Mouse (Mus musculus) embryo, embryonic 11.5 days (tissue): ENCODE measurements at regions not wholly inside any gene's neighbourhood (a gene's known extent, or its start where the extent isn't known, plus 50 kb on each side); places are given as distances from the start of the nearest gene placed in this dataset.
"Not testable (repeated sequence)": the region's sequence is repeated elsewhere in the genome, so short reads cannot be mapped to it uniquely, and the experiment has no call there.

Experiments
- DNase-seq: peaks from one replicate; pipeline ENCODE4 v3.0.0-alpha.2; 2012; ENCODE audit warnings: low read depth, low spot score

DNA sequence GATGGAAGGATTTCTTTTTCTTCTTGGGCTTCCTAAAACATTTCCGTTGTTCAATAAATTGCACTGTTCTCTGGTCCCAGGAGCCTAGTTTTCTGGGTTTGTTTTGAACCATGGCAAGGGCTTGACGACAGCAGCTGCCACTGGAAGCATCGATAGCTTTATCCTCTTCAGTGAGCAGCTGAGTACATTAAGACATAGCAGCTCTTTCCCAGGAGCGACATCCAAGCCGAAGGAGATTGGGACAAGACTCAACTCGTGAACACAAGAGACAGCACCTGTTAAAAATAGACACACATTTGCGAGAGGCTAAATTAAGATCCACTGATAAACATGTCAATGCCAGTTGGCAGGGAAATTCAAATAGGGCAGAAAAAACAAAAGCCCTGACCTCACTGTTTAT is 194.7 kb upstream of the Rhobtb1 start:
- no peak for DNase-seq

DNA sequence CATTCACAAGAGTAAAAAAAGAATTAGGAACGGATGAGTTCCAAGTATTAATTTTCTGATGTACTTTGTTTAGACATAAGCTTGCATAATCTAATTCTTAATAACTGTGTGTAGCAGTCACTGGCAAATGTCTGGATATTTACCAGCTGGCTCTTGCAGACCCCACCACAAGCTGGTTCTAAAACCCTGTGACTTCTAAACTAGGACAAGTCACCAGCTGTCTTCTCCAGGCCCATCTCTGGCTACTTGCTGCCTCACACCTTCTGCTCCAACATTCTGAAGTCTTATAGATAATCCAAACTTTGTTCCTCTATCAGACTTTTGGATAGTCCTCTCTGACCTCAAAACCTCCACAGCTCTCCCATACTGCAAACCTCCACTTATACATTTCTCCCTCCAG is 189.9 kb upstream of the Rhobtb1 start:
- DNase-seq = no peak

DNA sequence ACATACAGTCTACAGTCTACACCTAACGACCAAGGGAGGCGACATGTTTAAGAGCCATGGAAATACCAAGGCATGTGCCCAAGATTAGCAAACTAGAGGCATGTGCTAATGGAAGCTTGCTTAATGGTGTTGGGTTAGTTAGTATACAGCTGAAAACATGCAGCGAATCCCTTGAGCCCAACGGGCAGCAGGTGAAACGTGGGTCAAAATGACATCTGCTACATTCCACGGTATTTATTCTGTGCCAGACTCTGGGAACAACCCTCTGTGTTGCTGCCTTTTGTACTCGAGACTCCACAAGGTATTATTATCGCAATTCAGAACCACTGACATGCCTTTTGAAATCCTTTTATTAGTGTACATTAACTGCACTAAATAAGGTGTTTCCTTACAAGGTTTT is 188.1 kb upstream of the Rhobtb1 start:
- DNase-seq = no peak

DNA sequence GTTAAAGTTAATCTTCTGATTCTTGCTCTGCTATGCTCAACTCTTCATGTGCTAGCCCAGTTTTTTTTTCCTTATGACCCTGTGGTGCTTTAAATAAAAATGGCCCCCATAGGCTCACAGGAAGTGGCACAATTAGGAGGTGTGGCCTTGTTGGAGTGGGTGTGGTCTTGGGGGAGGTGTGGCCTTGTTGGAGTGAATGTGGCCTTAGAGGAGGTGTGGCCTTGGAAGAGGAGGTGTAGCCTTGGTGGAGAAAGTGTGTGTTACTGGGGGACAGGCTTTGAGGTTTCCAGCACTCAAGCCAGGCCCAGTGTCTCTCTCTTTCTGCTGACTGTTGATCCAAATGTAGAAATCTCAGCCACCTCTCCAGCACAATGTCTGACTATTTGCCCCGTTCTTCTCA is 186.0 kb upstream of the Rhobtb1 start:
- no peak for DNase-seq

DNA sequence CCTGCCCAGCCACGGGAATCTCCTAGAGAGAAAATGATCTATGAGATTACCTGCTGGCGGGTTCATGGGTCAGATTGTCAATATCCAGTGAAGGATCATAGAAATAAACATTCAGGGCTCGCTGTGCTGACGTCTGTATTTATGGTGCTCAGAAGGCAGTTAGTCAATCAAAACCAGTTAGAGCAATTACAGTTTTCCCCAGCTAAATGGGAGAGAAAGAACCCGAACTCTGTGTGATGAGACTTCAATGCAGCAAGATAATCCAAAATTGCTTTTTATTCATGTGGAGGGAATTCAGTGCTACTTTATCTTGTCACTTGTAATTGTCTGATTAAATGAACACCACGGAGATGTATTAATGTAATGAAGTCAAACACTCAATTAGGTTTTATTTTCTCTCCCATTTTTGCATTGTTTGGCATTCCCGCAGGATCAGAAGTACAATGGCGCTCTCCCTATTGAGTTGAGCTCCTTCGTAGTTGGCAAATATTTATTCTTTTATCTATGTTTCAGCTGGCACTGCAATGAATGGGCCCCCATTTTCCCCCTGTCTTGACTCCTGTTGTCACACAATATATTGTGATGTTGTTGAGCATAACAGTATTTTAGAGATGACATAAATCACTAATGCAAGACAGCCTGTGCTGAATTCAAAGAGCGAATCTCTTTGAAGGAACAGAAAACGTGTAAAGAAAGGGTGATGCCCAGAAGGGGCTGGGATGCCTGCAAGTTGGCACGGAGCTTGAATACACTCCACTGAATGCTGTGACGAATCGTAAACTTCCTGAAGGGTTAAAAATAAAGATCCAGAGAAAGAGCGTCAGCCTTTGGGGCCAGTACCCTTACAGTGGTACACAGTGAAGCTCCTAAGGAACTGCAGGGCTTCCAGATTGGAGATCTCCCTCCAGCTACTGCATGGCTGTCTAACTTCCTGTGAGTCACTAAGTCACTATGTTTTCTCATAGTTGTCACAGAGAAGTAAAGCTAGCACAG is 183.0 kb upstream of the Rhobtb1 start:
- no peak for DNase-seq

DNA sequence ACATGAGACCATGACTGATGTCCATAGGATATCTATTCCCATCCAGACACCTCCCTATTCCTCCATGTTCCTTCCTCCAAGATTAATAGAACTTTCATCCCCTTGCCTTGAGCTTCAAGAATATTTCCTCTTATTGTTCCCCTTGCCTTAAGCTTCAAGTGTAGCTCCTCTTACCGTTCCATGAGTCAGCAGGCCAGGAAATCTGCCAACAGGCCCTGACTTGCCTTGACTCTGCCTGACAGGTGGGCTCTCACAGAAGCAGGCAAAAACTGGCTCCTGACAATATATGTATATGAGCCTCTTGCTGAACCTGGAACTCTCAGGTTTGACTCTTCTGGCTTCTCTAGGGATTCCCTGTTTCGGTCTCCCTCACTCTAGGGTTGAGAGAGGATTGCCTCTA is 180.7 kb upstream of the Rhobtb1 start:
- DNase-seq = no peak

DNA sequence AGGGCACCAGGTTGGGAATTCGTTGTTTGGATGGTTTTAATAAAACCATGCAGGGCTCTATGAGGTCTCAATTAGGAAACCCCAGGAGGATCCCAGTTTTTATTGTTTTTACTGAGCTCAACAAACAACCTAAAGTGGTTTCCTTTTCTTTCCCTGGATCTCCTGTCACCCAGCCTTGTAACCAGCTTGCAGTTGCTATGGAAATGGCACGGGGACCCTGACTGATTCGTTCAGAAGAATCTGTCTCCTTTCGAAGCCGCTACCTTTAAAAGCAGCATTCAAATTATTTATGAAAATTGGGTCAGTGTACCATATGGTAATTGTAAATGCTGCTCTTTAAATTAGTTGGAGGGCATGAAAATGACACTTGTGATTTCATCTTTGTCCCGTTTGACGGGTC is 176.5 kb upstream of the Rhobtb1 start:
- DNase-seq = no peak

DNA sequence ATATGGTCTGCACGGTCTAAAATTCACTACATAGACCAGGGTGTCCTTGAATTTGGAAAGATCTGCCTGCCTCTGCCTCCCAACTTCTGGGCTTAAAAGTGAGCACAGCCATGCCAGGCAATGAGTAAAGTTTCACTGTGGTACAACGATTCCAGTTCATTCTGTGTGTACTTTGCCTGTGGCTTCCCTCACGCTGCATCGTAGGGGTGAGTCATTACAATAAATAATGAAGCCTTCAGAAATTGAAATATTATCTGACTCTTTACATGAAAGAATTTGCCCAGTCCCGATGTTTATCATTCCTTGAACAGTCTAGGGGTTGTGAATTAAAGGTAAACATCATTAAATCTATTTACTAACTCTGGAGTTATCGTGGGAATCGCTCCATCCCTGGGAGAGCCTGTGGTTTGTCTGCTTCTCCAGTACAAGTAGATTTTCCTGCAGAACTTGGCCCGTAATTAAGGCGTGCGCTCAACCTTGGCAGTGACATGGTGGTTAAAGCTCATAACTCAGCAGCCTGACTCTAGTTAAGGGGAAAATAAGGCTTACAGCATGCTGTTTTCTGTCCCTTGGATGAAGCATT is 174.7 kb upstream of the Rhobtb1 start:
- no peak for DNase-seq

DNA sequence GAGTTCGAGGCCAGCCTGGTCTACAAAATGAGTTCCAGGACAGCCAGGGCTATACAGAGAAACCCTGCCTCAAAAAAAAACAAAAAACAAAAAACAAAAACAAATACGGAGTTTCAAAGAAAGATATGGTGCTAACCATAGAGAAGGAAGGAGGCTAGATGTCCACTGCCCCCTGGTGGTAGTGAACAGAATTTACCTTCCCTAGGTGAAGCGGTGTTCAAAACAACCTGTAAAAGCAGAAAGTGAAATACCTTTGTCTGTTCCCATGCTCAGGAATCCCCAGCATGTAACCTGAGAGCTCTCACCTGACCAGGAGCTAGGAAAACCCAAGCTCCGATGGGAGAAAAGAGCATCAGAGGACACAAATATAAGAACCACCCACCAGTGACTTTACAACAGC is 173.1 kb upstream of the Rhobtb1 start:
- peak; percentile 11 for DNase-seq

DNA sequence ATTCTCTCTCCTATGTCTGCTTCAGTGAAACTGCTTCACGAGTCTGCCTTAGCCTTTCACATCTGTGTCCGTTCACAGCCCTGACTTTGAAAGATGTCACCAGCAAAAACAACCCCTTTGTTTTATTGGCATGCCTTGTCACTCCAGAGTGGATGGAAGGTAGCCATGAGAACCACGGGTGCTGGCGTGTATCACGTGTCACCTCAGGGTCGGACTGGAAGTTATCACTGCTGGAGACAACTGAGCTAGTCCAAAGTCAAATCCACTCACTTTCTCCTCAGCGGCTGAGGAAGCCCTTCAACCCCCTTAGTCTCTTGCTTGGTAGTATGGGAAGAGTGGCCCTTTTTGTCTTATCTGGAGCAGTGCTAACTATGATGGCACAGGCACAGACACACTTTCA is 171.3 kb upstream of the Rhobtb1 start:
- DNase-seq = no peak

DNA sequence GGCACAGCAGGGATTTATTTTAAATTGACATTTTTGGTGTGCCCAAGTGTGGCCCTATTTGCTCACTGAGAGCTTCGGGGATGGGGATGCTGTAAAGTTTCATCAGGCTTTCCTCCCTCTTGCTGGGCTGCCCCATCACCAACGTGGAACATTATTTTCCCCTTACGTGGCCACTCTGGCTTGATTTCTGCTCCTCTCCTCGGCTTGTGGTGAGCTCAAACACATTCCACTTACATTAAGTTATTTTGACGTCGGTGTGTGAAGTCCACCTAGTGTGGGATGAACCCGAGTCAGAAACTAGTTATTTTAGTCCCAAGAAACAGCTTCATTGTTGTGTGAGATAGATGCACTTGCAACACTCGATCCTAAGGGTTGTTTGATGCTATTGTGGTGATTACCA is 168.9 kb upstream of the Rhobtb1 start:
- DNase-seq = no peak

DNA sequence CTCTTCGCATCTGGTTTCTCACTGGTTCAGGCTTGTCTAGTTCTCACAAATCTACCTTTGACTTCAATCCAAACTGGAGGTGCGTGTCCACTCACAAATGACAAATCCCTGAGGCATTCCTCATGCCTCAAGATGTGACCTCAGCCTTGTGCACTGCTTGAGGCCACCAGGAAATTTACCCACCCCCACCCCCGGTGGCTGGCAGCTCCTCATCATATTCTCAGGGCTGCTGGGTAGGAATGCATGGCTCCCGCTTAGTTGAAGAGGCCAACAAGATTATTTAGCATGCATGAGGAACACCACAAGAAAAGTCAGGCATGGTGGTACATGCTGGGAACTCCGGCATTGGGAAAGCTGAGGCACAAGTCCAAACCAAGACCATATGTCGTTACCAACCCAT is 160.7 kb upstream of the Rhobtb1 start:
- DNase-seq = no peak

DNA sequence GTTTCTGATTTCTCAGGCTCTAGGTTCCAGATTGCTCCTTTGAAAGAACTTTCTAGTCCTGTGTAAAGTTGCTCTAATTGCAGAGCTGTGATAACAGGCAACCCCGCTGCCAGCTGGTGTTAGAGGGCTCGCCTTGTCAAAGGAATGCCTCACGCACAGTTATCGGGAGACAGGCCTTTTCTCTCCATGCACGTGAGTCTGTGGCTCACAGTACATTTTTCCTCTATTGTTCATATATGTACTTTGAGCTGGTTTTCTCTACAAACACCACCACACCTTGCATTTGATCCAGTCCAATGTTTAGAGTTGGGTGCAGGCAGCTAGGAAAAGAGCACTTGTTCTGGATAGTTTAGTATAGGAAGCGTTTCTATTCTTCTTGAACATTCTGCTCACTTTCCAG is 151.6 kb upstream of the Rhobtb1 start:
- no peak for DNase-seq

DNA sequence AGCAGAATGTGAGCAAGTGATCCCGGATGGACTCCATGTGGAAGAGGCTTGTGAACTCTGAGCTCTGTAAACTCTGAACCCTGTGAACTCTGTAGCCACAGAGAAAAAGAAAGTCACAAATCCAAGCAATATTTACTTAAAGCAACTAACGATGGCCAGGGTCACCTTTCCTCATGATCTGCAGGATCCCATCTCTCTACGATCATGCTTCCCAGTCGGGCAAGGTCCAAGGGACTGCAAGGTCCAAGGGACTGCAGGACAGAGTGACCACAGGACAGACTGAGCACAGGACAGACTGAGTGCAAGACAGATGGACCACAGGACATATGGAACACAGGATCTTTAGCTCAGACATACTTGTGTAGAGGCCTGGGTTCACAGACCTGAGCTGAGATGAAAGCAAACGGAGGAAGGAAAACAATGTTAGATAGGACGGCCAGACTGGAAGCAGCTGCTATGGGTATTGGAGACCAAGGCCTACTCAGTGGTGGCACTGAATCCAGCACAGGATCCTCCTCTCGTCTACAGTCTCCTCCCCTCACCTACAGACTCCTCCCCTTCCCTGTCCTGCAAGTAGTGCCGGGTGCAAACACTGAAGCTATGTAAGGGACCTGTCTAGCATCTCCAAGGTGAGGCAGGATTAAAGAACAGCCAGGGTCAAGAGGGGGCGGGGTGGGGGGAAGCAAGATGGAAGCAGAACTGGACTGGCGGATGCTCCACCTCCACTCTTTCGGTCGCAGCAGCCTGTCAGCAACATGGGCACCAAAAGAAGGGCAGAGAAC is 149.4 kb upstream of the Rhobtb1 start:
- DNase-seq = no peak

DNA sequence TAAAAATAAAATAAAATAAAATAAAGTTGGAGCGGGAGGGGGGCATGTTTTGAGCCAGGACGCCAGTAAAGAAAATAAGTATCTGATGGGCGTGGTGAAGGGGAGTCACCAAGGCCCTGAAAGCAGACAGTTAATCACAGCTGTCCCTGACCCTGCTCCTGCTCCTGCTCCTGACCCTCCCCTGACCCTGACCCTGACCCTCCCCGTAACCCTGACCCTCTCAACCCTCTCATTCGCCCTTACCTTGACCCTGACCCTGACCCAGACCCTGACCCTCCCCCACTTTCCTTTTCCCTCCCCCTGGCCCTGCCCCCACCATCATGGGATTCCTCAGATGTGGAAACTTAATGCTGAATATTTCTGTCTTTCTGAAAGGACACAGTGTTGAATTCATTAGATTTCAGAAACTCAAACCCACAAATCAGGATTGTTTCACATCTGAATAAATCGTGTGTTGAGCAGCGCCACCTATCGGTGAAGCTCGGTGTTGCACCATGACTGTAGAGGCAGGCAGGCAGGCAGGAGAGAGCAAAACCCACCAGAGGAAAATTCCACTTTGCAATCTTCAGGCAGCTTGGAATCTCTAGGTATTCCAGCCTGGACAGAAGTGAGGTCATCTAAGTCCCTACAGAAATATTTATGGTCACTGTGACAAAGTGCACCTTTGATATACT is 145.9 kb upstream of the Rhobtb1 start:
- DNase-seq = peak; percentile 66

DNA sequence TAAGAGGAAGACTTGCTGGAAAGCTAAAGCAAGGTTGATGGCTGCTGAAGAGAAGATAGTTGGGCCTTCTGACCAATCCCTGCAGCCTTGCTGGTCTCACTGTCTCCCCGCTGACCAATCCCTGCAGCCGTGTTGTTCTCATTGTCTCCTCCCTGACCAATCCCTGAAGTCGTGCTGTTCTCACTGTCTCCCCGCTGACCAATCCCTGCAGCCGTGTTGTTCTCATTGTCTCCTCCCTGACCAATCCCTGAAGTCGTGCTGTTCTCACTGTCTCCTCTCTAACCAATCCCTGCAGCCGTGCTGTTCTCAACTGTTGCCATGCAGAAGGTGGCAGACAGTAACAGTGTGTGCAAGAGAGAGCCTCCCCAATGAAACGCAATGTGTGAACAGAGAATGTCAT is 142.6 kb upstream of the Rhobtb1 start:
- DNase-seq = not testable (repeated sequence)

DNA sequence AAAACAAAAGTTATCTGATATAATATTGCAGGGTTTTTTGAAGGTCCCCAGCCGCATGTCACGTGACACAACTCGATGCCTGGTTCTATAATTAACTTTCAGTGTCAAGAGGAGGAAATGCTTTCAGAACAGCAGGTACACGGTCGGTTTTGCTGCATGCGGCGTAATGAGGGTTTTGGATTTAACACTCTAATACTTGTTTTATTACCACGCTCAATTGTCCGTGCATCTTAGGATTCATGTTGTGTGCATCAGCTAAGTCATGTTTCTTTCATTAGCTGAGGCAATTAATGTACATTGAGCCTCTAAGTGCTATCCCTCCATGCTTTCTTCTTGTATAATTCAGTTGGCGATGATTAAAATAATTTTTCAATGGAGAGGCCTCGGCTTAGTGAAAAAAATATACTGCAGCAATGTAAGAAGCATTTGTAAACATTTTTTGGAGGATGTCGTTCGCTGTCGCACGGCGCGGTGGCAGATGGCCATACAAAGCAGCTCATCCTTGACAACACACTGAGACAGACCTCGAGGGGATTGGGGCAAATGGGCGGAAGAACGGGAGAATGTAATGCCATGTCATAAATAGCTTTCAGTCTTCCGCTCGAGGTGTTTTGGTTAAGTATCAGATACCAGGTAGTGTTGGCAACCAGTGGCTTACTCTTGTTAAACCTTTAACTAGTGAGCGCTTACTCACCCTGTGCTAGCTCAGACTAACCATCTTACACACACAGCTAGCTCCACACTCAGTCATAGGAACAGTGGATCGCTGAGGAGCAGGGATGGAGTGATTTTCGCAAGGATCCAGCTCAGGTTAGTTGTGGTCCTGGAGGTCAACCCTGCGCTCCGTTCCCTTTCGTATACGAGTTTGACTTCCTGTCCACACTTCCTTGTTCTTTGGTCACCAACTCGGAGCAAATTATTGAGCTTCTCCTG is 130.2 kb upstream of the Rhobtb1 start:
- DNase-seq = no peak

DNA sequence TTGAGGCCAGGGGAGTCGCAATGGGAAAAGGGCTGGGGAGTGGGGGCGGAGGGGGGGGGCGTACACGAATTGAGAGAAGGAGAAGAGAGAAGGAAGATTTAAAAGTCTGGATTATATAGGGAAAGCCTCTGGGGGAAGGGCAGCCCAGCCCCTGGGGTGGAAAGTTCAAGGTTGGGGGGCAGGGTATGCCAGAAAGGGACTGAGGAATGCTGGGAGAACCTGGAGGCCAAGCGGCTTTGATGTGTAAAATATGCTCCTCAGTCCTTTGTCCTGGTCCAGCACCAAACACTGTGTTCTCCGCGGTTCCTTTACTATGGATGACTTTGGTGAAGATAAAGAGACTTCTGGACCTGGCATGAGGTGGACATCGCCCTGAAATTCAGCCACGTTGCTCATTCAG is 117.8 kb upstream of the Rhobtb1 start:
- DNase-seq = no peak

DNA sequence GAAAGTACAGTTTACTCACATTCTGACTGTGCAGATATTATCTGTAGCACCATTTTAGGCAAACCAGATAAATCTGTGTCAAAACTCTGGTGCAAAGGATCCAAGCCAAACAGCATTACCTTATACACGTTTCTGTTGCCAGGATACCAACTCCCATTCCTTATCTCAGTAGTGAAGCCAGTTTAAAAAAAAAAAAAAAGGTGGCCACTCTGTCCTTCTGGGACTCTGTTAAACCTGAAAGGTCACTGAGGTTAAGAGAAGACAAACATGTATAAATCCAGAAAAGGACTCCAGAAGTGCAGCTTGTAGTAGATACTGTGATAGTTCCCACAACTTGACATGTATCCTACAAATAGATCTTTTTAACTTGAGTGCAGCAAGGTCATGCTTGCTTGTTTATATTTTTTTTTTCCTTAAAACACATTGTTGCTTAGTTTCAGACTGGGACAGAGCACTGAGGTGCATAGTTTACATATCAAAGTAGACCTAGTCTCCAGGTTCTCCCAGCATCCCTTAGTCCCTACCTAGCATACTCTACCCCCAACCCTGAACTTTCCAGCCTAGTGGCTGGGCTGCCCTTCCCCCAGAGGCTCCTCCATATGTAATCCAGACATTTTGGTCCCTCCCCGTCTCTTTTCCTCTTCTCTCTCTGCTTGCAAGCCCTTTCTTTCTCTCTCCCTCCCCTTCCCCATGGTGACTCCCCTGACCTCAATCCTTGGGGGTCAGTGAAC is 116.7 kb upstream of the Rhobtb1 start:
- DNase-seq = no peak

DNA sequence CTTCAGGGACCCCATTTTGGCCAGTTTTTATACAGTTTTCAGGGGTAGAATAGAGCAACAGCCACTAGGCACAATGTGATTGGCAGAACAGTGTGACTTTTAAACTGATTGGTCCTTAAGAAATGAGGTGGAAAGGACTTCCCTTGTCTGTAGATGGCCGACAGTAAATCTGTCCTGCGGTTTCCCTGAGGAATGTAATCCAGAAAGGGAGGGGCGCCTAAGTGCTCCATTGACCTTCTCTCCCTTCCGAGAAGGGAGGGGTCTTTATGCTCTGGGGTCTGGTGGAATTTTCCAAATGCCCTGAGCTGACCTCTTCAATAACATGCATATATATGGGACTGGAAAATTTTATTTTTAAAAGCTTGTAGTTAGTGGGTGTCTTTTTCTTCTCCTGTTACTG is 115.7 kb upstream of the Rhobtb1 start:
- not testable (repeated sequence) for DNase-seq
